Mouse (Mus musculus) T-helper 2 cell (primary cell): Measurements from ENCODE around the gene Dand5.

Experiments
- in situ Hi-C: fragments of 300-600 bp; cut with MboI, MseI; formaldehyde crosslinking; loops from one replicate; pipeline ENCODE4 v1.15.1; 2025; ENCODE audit warnings: high pct_unique_total_duplicates

Gene Dand5

DNA sequence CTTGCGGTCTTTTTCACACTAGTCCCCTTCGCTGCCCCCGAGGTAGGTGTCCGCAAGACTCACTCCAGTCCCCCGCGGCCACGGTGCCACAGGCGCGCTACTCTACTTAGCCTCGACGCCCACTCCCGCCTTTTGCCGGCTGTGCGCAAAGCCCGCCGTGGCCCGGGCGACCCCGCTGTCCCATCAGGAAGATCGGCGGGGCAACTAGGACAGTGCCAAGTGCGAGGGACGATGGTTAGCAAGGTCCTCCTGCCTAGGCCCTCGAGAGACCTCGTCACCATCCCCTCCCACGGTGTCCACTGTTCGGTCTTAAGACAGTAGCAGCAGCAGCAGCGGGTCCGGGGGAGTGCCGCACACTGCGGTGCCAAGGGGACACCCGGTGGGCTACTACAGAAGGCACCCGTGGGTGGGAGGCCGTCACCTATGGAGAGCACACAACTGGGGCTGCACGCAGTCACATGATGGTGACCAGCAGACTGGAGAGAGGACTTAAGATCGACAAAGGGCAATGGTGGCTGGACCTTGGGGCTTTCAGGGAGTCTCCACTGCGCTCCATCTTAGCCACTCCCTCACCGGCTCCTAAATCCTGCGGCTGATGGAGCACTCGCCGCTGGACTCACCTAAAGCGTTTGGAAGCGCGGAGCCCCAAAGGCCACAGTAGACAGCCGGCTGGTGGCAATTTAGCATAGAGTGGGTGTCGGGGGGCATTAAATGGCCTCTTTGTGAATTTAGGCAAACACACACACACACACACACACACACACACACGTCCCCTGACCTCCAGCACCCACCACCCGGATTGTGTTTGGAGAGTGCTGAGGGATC is 37.7 kb downstream of the Dand5 start:
- in situ Hi-C loops, result no loop called here

DNA sequence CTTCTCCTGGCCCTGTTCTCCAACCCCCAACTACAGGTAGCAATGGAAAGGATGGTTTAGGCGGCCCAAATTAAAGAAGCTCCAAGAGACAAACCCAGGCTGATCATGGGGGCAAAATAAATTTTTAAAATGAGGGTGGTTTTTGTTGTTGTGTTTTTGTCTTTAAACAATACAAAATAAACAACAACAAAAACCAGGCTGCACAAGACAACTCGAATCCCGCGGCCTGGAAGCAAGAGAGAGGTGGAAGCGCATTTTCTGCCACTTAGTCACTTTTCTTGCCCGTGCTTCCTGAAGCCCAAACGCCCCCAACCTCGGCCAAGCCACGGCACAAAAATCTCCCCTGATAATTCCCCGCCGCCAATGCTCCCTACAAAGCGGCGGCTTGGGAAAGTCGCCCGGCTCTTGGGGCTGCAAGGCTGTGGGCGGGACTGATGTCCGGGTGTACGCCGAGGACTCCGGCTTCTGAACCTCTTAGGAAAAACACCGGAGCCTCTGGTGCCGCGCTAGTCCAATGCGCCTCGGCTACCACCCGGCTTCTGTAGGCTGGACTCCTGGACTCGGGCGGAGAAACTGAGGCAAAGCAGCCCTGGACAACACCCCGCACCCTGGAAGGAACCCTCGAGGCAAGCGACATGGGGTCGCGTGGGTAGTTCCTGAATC is 38.6 kb downstream of the Dand5 start:
- in situ Hi-C loops, result no loop called here

DNA sequence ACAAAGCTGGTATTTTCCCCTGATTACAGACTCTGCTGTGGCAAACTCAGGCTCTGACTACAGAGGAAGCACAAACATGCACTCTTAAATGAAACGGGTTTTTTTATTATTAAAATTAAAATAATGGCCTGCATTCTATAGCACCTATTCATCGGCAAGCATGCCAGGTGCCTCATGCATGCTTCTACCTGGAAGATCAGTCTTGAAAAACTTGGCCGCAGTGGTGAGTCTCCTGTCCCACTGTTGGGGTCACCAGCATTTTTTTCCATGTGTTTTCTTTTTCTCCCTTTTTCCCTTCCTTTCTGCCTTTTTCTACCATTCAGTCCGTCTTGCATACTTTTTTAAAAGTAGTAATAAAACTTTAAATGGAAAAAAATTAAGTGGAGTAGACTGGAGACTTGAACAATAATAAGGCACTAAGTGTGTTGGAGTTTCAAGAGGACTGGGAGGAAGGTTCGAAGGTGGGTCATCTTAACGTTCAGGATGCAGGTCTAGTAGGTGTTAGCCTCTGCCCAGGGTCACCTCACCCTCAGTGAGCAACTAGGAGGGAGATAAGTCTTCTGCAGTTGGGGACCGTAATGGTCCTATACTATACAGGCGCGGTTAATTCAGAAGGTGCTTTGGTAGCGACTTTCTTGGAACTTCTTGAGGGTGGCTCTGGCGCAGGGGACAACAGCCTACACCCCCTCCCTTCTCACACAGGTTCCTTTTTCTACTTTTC is 39.3 kb downstream of the Dand5 start:
- in situ Hi-C loops, result no loop called here

DNA sequence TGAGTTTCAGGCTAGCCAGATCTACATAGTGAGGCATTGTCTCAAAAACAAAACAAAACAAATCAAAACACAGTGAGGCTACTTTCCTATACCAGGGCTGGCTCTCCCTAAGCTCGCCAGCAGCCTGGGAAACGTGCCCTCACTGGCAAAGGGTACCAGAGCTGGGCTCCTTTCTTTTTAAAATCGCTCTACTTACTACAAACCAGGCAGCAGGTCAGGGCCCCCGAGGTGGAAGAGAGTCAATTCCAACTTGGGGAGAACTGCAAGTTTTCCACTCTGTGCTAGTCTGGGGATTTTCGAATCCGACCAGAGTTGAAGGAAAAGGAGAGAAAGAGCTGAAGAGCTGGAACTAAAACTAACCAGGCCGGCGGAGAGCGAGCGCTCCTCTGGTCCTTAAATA is 39.9 kb downstream of the Dand5 start:
- in situ Hi-C loops, result no loop called here

DNA sequence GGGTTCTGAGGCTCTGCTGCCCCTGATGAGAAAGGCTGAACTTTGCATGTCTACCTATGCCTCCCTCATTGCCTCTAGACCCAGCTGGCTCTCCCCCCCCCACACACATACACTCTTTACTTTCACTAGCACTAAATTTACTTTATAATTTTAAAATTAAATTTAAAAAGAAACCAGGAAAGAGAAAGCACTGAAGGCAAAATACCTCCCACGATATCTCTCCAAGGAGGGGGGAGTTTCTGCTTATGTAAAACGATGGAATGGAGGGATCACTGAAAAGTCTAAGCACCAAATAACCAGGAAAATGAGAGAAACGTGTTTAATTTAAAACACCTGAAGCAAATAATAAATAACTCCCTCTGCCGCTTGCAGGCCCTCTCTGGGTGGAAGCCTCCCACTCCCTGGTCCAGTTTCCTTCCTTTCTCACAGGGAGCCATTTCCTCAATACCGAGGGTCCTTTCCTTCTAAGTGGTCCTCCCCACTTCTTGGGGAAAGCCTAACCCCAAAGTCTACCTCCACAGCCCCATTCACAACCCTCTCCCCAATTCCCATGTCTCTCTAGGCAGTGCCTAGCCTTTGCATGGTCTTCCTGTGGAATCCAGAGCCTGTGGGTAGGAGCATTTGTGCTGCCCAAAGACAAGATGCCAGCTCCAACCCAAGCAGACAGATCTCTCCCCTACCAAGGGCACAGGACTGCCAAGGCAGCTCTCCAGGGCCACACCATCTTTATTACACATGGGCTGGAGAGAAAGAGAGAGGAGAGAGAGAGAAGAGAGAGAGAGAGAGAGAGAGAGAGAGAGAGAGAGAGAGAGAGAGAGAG is 40.7 kb downstream of the Dand5 start:
- in situ Hi-C loops, result no loop called here

DNA sequence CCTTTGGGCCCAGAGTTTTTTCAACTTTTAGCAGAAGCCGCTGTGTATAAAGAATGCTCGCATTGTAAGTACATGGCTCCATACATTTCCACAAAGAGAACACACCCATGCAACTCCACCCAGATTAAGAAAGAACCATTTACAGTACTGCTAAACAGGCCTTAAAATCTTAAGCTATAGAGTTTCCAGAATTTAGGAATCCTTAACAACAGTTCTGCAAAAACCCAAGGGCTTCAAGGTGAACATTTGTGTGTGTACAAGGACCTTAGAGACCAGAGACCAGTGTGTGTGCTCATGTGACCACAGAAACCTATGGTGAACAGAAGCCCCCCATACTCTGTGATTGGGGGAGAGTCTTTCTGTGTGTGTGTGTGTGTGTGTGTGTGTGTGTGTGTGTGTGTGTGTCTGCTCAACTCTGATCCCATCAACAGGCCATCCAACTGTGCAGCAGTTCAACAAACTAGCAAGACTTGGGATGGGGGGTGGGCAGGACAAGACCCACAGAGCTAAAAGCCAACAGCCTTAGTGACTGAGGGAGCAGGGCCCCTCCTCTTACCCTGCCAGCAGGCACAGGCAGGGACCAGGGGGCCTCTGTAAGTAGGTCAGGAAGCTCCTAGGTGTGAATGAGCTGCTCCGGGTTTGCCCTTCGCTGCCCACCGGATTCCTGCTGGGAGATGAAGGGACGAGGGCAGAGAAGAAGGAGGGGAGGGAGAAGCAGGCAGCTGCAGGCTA is 41.5 kb downstream of the Dand5 start:
- in situ Hi-C loops, result no loop called here

DNA sequence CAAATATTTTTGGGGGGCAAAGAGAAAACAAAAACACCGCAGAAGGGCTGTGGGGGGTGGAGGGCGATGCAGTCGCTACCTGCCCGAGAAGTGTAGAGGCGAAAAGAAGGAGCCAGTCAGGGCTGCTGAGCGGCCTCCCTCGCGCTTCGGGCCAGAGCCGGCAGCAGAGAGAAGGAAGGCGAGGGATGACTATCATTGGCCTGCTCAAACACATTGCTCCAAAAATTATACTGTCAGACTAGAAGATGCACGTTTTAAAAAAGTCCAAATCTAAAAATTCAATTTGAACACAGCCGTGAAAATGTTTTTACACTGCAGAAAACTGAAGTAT is 42.4 kb downstream of the Dand5 start:
- in situ Hi-C loops, result no loop called here

DNA sequence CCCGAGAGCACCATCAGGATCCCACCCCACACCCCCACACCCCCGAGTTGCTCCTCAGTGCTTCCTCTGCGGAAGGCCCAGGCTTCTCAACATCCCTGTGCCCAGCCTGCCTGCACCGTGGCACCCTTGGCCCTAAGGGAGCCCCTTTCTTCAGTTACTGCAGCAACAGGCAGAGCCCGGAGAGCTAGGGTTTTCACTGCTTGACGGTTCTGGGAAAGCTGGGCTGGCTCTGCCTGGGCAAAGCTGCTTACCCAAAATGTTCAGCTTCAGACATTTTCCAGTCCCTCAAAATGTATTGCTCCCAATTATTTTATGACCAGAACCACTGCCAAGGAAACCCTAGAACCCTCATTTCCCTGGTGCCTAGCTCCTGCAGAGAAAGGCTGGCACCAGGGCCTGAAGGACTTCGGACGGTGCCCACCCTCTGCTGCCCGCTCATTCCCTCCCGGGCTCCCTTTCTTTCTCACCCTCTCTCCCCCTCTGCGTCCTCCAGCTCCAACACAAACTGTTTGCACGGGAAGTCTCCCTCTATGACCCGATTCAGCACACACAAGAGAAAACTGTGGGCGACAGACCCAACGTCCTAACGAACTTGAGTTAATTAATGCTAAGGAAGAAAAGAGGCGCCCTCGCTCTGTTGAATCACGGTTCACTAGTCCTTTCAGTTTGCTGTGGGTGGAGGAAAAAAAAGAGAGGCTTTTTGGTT is 43.0 kb downstream of the Dand5 start:
- in situ Hi-C loops, result no loop called here

DNA sequence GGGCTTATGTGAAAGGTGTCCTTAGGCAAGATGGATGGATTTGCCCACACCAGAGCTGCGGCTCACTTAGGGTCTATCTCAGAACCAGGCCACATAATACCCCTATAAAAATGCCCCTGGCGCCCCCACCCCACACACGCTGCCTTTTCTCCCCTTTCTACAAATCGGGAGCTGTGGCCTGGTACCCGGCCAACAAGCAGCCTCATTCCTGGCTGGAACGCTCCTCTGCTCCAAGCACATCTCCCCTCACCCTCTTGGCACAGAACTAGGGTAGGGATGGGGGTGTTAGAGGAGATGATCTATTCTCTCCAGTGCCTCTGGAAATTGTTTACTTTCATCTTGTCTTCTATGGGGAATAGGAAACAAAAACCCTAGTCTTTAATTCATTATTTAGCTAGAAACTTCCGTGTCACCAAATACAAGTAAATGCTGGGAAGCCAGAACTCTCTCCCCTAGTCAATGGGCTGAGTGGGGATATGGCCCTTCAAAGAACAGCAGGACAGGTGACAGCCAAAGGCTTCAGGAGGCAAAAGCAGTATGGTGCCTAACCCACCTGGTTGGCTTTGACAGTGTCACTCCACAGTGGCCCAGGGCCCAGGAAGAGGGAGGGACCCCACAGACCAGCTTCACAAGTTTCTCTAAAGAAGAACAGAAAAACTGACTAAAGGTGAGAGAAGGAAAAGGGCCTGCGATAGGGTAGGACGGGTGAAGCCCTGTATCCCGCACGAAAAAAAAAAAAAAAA is 43.8 kb downstream of the Dand5 start:
- in situ Hi-C loops, result no loop called here

DNA sequence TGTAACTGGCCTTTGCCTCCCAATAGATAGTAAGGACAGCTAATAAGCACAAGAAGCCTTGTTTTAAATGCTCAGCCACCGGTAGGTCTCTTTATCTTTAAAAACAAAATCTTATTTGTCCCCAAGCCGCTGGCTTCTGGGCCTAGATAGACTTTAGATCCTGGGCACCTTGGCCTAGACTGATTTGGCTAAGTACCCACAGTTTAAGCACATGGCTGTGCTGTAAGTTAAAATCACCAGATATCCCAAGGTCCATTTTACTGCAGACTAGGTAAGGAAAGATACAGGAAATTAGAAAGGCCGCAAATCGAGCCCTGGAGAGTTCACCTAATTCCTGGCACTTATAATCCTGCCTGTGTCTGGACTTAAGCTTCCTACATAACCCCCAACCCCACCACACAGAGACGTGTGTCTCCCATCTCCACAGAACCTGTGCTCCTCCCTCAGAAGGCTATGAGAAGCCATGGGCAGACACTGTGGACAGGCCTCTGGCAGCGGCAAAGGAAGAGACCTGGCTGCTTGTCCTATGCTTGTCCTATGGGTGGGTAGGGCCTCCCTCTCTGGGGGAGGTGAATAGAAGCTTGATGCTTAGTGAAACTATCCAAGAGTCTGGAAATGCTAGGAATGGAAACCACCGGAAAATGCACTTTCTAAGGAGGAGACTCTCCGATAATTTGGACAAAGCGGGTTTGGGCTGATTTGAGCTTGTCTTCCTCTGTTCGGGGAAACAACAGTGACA is 44.6 kb downstream of the Dand5 start:
- in situ Hi-C loops, result no loop called here

DNA sequence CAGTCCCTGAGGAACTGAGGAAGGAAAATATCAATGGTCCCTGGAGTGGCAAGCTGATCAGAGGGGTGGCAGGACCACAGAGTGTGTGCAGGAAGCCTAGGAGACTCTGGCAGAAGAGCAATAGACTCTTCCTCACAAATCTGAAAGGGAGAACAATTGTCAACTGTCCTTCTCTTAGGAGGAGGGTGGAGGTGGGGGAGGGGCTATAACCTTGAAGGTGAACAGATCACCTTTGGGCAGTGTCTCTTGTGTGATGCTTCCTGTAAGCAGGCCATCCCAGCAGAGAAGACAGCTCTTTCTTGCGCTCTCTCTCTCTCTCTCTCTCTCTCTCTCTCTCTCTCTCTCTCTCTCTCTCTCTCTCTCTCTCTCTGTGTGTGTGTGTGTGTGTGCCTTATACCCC is 46.1 kb downstream of the Dand5 start:
- in situ Hi-C loops, result no loop called here

DNA sequence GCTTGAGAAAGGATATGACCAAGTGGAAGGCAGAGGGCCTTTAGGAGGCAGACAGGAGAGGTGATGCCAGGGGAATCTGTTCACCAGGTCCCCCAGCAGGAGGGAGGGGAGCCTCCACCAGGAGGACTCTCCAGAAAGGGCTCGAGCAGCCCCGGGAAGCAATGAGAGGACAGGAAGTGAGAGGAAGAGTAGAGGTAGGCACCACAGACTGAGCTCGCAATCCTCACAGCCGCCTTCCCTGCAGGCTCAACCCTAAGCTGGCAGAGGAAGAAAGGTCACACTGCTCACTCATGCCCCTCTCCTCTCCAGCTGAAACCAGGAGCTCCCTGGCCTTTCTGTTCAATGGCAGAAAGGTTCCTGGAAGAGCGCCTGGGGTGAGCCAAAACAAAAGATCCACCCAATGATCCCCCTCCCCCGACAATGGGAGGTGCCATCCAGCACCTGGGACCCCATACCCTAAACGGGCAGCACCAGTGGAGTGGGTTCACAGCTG is 47.0 kb downstream of the Dand5 start:
- in situ Hi-C loops, result no loop called here

DNA sequence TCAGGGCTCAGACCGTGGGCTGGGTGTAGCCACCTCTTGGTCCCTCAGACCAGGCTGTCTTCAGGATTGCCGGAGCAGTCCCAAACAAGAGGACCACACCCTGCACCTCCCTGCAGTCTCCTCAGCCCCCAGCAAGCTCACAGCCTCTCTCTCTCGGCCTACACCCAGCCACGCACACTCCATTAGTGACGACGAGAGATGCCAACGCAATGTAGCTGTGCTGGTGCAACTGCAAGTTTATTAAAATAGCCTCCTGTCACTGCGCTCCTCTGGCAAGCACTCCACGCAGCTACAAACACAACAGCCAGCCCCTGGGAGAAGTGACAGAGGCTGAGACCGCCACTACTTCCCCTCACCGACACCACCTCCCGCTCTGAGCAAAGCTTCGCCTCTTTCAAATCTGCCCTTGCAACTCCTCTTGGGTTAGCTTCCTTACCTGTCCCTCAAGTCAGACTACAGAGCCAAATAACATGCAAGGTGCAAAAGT is 47.5 kb downstream of the Dand5 start:
- in situ Hi-C loops, result no loop called here

DNA sequence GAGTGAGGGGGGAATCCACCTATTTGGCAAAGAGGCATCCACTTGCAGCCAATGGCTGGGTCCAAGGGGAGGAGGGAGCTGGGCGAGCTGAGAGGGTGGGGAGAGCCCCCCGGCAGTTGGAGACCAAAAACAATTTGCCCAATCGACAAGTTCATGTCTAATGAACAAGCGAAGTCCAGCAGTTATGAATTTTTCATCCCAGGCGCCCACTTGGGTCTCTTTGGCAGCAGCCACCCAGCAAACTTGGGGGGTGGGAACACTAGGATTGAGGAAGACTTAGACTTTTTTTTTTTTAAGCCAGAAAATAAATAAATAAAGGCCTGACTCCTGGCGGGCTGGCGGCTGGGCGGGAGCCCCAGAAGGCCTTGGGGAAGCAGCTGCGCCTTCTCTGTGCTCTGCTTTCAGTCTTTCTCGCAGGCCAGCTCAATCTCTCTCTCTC is 48.1 kb downstream of the Dand5 start:
- in situ Hi-C loops, result no loop called here

DNA sequence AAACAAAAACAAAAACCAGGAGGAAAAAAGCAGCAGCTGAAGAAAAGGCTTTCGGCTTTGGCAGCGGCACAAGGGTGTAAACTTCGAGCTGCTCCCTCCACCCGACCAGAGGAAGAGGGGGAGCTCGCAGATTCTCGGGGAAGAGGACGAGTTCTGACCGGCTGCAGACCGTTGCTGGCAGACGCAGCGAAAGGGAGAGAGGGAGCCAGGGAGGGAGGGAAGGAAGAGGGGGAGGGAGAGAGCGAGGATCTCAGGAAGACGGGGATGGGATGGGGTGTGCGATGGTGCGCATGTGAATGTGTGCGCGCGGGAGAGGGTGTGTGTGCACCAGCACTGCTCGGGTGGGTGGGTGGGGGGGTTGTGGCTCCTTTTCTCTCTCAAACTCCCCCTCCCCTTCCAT is 48.8 kb downstream of the Dand5 start:
- in situ Hi-C loops, result no loop called here

DNA sequence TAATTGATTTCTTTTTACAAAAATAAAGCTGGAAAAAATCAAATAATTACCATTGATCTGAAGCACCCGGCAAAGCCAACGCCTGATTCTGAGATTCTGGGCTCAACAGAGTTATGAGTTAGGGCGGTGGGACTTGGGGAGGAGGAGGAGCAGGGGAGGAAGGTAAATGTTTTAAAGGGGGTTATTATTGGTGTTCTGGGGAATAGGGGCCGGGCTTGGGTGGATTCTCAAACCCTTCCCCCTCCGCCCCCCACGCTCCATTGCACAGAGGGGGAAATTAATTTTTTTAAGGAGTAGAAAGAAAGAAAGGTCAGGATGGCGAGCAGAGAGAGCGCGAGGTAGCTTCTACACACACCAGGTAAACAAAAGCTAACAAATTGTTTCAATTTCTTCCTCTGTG is 49.3 kb downstream of the Dand5 start:
- in situ Hi-C loops, result no loop called here

DNA sequence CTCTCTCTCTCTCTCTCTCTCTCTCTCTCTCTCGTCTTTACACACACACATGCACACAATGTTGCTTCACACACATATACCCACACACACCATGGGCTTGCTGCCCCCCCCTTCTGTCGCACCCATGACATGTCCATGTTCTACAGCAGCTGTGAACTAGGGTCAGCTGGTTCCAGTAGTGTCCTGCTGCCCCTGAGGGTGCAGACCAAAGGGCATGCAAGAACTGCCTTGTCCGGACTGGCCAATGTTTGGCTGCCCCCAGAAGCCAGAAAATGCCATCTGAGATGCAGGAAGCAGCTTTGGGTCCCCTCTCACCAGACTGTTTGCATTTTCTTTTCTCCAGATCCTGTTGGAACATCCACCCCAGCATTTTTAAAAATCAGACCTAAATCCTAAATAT is 50.0 kb downstream of the Dand5 start:
- in situ Hi-C loops, result no loop called here

DNA sequence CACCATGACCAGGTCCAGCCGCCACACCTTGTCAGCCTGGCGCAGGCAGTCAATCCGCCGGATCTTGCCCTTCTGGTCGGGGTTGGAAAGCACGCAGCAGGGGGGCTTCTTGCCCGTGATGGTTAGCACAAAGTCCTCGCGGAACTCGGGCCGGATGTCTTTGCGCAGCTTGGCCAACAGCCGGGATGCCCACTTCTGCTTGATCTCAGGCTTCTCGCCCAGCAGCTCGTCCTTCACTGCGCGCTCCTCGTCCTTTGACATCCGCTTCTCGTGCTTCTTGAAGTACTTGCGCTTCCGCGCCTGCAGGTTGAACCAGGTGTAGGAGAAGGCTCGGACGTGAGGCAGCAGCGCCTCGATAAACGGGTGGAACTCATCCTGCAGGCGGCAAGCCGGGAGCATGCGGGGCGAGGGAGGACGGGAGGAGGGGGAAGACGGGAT is 50.7 kb downstream of the Dand5 start:
- in situ Hi-C loops, result no loop called here
